Mouse (Mus musculus): ENCODE measurements around the gene Dchs2. TPM values are rescaled to one million over a fixed set of nuclear protein-coding genes. Genes with fewer than 3 reads are reported as not detected.

Dchs2 gene
- polyA plus RNA-seq, 1 experiment from 2014 or later: 0.11 TPM

DNA sequence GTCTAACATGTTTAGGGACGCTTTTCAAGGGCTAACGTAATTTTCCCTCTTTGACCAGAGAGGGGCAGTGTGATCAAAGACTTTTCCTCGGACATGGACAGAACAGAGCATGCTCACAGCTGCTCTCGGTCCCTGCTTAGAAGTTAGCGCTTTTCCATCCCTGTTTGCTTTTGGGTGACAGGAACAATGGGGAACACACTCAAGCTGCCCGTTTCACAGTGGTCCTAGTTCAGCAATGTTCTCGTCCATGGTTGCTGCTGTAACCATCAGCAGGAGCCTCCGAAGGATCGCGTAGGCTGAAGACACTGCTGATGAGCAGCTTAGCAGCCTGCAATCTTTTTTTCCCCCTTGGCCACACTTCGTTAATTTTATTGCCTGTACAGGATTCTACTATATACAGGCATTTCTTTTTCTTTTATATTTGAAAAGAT, 159.2 kb downstream of the Dchs2 start:
- peak overlapping the region; percentile 70 for H3K9ac ChIP-seq (ENCODE audit: low read length)
- H3K9me3 ChIP-seq (replicated peaks; ENCODE audit: control insufficient read depth, low read length): no peaks in the 10 kb centered on the region
- no peaks in the 10 kb centered on the region for H3K27me3 ChIP-seq (ENCODE audit: control insufficient read depth, insufficient read depth, low read length)
- WGBS: 6% methylated on average over 11 of the region's 11 CpGs
- H3K27ac ChIP-seq (ENCODE audit: low read length): no peak overlapping the region
- H3K36me3 ChIP-seq (ENCODE audit: control insufficient read depth, insufficient read depth): no peaks in the 10 kb centered on the region
- H3K4me3 ChIP-seq (ENCODE audit: low read length): peak overlapping the region; percentile 55
- H3K4me2 ChIP-seq (ENCODE audit: low read depth, low read length): peak overlapping the region; percentile 77
- peak; percentile 49 for ATAC-seq (replicated peaks; ENCODE audit: extremely low read depth, insufficient read depth, low FRiP score)
- 0 out of 2 replicates have a peak, but pooled peaks cover 3% of the 10 kb centered on the region for H3K4me1 ChIP-seq (ENCODE audit: control insufficient read depth, insufficient read depth, low read length)

DNA sequence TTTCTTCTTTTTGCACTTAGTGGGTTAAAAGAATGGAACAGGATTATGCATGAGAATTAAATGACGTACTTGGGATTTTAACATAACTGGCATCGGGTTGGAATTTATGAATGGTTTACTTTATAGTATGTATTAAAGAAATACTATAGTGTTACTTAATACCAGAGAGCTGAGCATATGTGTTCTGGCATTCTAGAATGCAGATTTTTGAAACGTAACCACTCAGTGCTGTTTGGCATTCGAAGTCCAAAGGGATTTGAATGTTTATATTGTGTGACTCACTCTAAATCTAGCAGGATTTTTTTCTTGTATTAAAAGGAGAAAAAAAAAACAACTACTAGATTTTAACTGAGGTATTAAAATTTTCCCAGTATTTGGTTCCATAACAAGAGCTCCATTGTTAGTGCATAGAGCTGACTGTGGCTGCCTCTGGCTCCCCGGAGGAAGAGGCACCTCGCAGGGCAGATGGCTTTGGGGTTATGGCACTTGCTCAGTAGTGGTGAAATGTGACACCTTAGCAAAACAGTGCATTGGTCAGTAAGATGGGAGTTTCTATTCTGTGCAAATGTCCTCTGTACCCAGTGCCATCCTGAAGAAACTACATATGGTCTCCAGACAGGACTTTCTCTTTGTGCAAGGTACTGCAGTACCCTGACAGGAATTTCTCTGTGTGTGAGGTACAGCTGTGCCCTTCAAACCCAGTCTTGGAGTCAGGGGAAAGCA, 160.5 kb downstream of the Dchs2 start:
- ATAC-seq (replicated peaks; ENCODE audit: extremely low read depth, insufficient read depth, low FRiP score): no peak
- WGBS: 64% methylated on average over 6 of the region's 6 CpGs
- no peak overlapping the region for H3K27ac ChIP-seq (ENCODE audit: low read length)
- H3K27me3 ChIP-seq (ENCODE audit: control insufficient read depth, insufficient read depth, low read length): no peaks in the 10 kb centered on the region
- H3K4me3 ChIP-seq (ENCODE audit: low read length): no peak overlapping the region
- H3K9ac ChIP-seq (ENCODE audit: low read length): no peak overlapping the region
- H3K9me3 ChIP-seq (replicated peaks; ENCODE audit: control insufficient read depth, low read length): no peaks in the 10 kb centered on the region
- H3K4me2 ChIP-seq (ENCODE audit: low read depth, low read length): no peak overlapping the region
- H3K4me1 ChIP-seq (ENCODE audit: control insufficient read depth, insufficient read depth, low read length): 0 out of 2 replicates have a peak, but pooled peaks cover 3% of the 10 kb centered on the region
- H3K36me3 ChIP-seq (ENCODE audit: control insufficient read depth, insufficient read depth): no peaks in the 10 kb centered on the region

DNA sequence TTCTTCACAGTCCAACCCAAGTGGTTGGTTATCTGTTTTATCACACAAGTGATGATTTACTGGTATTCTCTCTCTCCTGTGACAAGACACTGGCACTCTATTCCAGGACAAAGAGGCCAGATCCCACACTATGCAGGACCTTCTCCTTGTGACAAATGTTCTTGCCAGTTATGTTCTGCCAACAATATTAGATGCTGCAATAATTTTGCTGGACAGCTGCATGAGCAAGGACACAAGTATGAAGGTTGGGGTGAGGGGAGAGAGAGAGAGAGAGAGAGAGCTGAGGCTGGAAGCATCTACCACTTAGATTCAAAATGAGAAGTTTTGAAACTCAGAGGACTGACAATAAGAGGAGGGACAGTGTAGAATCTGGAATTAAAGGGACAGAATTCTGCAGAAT, 162.7 kb downstream of the Dchs2 start:
- H3K27me3 ChIP-seq (ENCODE audit: control insufficient read depth, insufficient read depth, low read length): no peaks in the 10 kb centered on the region
- no peak for ATAC-seq (replicated peaks; ENCODE audit: extremely low read depth, insufficient read depth, low FRiP score)

GRCm38 (mm10) chr3:83290953-83291352, 163.2 kb downstream of the Dchs2 start:
- no peaks in the 10 kb centered on the region for H3K27me3 ChIP-seq (ENCODE audit: control insufficient read depth, insufficient read depth, low read length)
- no peak overlapping the region for H3K4me3 ChIP-seq (ENCODE audit: low read length)
- H3K4me2 ChIP-seq (ENCODE audit: low read depth, low read length): no peak overlapping the region
- H3K4me1 ChIP-seq (ENCODE audit: control insufficient read depth, insufficient read depth, low read length): no peaks in the 10 kb centered on the region
- H3K9me3 ChIP-seq (replicated peaks; ENCODE audit: control insufficient read depth, low read length): no peaks in the 10 kb centered on the region
- no peak for ATAC-seq (replicated peaks; ENCODE audit: extremely low read depth, insufficient read depth, low FRiP score)
- no peak overlapping the region for H3K9ac ChIP-seq (ENCODE audit: low read length)
- 59% methylated on average over 1 of the region's 1 CpGs for WGBS
- no peaks in the 10 kb centered on the region for H3K36me3 ChIP-seq (ENCODE audit: control insufficient read depth, insufficient read depth)
- H3K27ac ChIP-seq (ENCODE audit: low read length): no peak overlapping the region

More for the DNA sequence above, 162.7 kb downstream of the Dchs2 start:
- no peak overlapping the region for H3K9ac ChIP-seq (ENCODE audit: low read length)
- H3K9me3 ChIP-seq (replicated peaks; ENCODE audit: control insufficient read depth, low read length): no peaks in the 10 kb centered on the region
- no peak overlapping the region for H3K27ac ChIP-seq (ENCODE audit: low read length)
- H3K4me1 ChIP-seq (ENCODE audit: control insufficient read depth, insufficient read depth, low read length): no peaks in the 10 kb centered on the region
- H3K4me3 ChIP-seq (ENCODE audit: low read length): no peak overlapping the region
- H3K36me3 ChIP-seq (ENCODE audit: control insufficient read depth, insufficient read depth): no peaks in the 10 kb centered on the region
- no peak overlapping the region for H3K4me2 ChIP-seq (ENCODE audit: low read depth, low read length)

DNA sequence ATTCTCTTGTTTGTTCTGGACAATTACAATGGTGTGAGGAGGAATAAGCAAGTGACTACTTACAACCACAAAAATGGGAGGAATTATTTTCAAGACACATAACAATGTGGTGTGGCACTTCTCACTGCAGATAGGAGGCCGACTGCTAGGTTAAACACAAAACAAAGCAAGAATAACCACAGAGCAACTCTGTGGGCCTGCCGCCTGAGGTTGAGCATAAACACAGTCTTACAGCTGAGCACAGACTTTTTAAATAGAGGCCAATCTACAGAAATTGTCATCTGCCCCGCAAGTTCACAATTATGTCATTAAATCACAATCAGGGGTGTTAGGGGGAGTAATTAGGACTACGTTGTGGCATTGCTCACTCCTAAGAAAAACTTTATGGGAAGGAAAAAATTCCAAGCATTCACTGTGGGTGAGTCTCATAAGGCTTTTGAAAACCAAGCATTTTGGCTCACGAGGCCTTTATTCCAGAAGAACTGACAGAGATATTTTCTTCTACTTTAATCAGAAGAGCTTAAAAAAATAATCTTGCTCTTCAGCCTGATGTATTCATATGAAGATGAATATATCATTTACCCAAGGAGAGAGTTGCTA, 172.1 kb downstream of the Dchs2 start:
- Histone ChIP-seq H3K36me3 (ENCODE audit: control insufficient read depth, insufficient read depth) (no peaks in the 10 kb centered on the region), H3K4me3 (ENCODE audit: low read length) (no peak overlapping the region), H3K4me2 (ENCODE audit: low read depth, low read length) (no peak overlapping the region), H3K27ac (ENCODE audit: low read length) (no peak overlapping the region), H3K9ac (ENCODE audit: low read length) (no peak overlapping the region), H3K4me1 (ENCODE audit: control insufficient read depth, insufficient read depth, low read length) (no peaks in the 10 kb centered on the region), H3K9me3 (replicated peaks; ENCODE audit: control insufficient read depth, low read length) (no peaks in the 10 kb centered on the region; the same call in 1 of the 2 replicates), H3K27me3 (ENCODE audit: control insufficient read depth, insufficient read depth, low read length) (no peaks in the 10 kb centered on the region)
- 60% methylated on average over 5 of the region's 5 CpGs for WGBS
- no peak for ATAC-seq (replicated peaks; ENCODE audit: extremely low read depth, insufficient read depth, low FRiP score)

DNA sequence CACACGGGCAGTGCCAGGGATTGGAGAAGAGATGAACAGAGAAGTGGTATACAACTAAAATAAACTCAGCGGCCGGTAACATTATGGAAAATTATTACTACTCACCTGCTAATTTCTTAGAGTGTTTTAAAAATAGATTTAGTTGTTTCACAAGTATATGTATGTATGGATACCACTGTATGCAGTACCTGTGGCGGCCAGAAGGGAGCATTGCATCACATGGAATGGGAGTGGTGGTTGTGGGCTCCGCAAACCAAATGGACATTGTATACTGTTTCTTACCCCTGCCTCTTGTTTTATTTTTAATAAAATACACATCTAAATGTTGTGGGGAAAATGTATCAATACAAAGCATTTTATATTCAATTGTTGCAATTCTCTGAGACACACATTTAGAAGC, 176.1 kb downstream of the Dchs2 start:
- WGBS: 68% methylated on average over 5 of the region's 5 CpGs
- no peak for ATAC-seq (replicated peaks; ENCODE audit: extremely low read depth, insufficient read depth, low FRiP score)
- no peak overlapping the region for H3K9ac ChIP-seq (ENCODE audit: low read length)

GRCm38 (mm10) chr3:83345928-83346327, 218.2 kb downstream of the Dchs2 start:
- WGBS: 75% methylated on average over 3 of the region's 3 CpGs
- ATAC-seq (replicated peaks; ENCODE audit: extremely low read depth, insufficient read depth, low FRiP score): no peak
- Histone ChIP-seq H3K27me3 (ENCODE audit: control insufficient read depth, insufficient read depth, low read length) (no peaks in the 10 kb centered on the region), H3K36me3 (ENCODE audit: control insufficient read depth, insufficient read depth) (no peaks in the 10 kb centered on the region), H3K4me3 (ENCODE audit: low read length) (no peak overlapping the region), H3K4me2 (ENCODE audit: low read depth, low read length) (no peak overlapping the region), H3K9ac (ENCODE audit: low read length) (no peak overlapping the region), H3K4me1 (ENCODE audit: control insufficient read depth, insufficient read depth, low read length) (no peaks in the 10 kb centered on the region), H3K27ac (ENCODE audit: low read length) (no peak overlapping the region), H3K9me3 (replicated peaks; ENCODE audit: control insufficient read depth, low read length) (no peaks in the 10 kb centered on the region)

More for the DNA sequence above, 176.1 kb downstream of the Dchs2 start:
- Histone ChIP-seq H3K27ac (ENCODE audit: low read length) (no peak overlapping the region), H3K9me3 (replicated peaks; ENCODE audit: control insufficient read depth, low read length) (no peaks in the 10 kb centered on the region; the same call in 1 of the 2 replicates), H3K36me3 (ENCODE audit: control insufficient read depth, insufficient read depth) (no peaks in the 10 kb centered on the region), H3K27me3 (ENCODE audit: control insufficient read depth, insufficient read depth, low read length) (no peaks in the 10 kb centered on the region), H3K4me2 (ENCODE audit: low read depth, low read length) (no peak overlapping the region), H3K4me1 (ENCODE audit: control insufficient read depth, insufficient read depth, low read length) (no peaks in the 10 kb centered on the region), H3K4me3 (ENCODE audit: low read length) (no peak overlapping the region)

DNA sequence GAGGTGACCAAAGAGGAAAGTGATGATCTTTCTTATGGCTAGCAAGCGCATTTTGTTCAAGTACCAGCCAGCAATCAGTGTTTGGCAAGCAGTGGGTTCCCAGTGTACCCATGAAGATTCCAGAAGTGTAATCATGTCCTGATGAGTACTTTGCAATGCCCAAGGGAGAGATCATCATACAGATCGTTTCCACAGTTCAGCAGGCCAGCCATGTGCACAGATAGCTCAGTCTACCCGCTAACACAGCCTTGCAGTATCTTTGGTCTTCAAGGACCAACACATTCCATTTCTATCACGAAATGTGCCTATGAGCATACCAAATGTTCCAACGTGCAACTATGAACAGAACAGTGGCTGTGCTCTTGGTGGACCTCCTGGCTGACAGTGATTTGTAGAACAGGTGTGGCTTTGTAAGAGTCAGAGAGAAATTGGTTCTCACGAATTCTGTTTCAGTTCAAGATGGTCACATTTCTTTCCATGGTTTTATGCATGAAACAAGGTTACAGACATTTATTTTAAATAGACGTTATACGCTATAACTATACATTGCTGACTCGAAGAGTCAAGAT, 240.8 kb downstream of the Dchs2 start:
- H3K4me3 ChIP-seq (ENCODE audit: low read length): no peak overlapping the region
- no peaks in the 10 kb centered on the region for H3K36me3 ChIP-seq (ENCODE audit: control insufficient read depth, insufficient read depth)
- no peak overlapping the region for H3K9ac ChIP-seq (ENCODE audit: low read length)
- H3K27me3 ChIP-seq (ENCODE audit: control insufficient read depth, insufficient read depth, low read length): no peaks in the 10 kb centered on the region
- no peaks in the 10 kb centered on the region for H3K9me3 ChIP-seq (replicated peaks; ENCODE audit: control insufficient read depth, low read length)
- 62% methylated on average over 9 of the region's 9 CpGs for WGBS
- peaks cover 8% of the 10 kb centered on the region for H3K4me1 ChIP-seq (ENCODE audit: control insufficient read depth, insufficient read depth, low read length)
- peak overlapping the region; percentile 77 for H3K27ac ChIP-seq (ENCODE audit: low read length)
- ATAC-seq (replicated peaks; ENCODE audit: extremely low read depth, insufficient read depth, low FRiP score): peak; percentile 87
- no peak overlapping the region for H3K4me2 ChIP-seq (ENCODE audit: low read depth, low read length)

DNA sequence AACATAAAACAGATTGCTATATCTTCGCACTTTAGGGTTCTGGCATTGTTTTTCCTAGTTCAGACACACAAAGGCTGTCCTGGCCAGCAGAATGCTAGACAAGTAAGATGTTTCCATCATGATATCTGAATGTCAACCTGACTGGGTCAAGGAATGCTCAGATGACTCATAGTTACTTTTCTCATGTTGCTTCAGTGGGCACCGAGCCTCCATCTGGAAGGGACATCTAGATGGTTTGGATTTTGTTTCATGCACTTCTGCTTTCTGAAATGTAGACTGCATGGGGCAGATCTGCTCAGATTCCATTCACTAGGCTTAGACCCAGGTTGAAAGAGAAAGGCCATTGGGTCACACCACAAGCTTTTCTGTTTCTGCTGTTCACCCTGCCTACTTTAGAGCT, 242.1 kb downstream of the Dchs2 start:
- no peak for ATAC-seq (replicated peaks; ENCODE audit: extremely low read depth, insufficient read depth, low FRiP score)

More for the DNA sequence above, 242.1 kb downstream of the Dchs2 start:
- Histone ChIP-seq H3K9me3 (replicated peaks; ENCODE audit: control insufficient read depth, low read length) (no peaks in the 10 kb centered on the region), H3K27ac (ENCODE audit: low read length) (no peak overlapping the region), H3K4me3 (ENCODE audit: low read length) (no peak overlapping the region), H3K36me3 (ENCODE audit: control insufficient read depth, insufficient read depth) (no peaks in the 10 kb centered on the region), H3K9ac (ENCODE audit: low read length) (no peak overlapping the region), H3K27me3 (ENCODE audit: control insufficient read depth, insufficient read depth, low read length) (no peaks in the 10 kb centered on the region), H3K4me2 (ENCODE audit: low read depth, low read length) (no peak overlapping the region), H3K4me1 (ENCODE audit: control insufficient read depth, insufficient read depth, low read length) (peaks cover 8% of the 10 kb centered on the region)
- 84% methylated on average over 2 of the region's 2 CpGs for WGBS

All from heart, embryonic 16.5 days (tissue).